Mouse (Mus musculus) right cerebral cortex, postnatal 10 days (tissue): ENCODE measurements around the gene Pnkp.

Source experiments
- DNase-seq, 2 experiments: peaks; one replicate each; pipeline ENCODE4 v3.0.0; 2021; ENCODE audit warnings: low spot score in 2 of 2

Pnkp gene

DNA sequence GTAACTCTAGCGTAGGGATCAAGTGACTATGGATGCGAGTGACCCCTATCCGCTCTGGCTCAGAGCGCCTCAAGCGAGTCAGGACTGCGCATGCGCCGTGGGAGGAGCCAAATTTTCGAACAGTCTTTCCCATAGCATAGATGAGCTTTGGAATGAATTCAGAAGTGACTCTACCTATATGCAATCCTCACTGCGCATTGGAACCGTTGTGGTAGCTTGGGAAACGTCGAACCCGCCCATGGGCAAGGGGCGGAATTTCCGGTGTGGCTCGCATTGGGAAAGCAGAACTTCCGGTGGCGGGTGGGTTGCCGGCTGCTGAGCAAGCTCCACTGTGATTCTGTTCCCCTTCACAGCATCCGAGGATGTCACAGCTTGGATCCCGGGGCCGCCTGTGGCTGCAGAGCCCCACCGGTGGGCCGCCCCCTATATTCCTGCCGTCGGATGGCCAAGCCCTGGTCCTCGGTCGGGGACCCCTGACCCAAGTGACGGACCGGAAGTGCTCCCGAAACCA lies at the start of gene Pnkp:
TSS of gene Pnkp (plus strand) at position 98 of the 511 bp plus-strand sequence.
- DNase-seq: peak; percentile 95 to 96

DNA sequence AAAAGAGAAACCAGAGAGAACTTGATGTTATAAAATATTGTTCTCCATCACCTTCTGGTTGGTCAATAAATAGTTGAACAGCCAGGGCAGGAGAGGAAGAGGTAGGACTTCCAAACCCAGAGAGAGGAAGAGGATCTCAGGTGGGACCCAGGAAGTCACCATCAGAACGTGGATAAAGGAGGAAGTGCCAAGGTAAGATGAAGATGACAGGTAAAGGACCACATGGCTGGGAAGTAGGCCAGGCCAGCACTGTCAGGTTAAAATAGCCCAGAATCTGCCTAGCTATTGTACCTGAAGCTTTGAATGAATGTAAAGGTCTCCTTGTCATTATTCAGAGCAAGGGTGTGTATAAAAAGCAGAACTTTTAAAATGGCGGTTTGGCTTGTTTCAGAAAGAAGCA lies 48.0 kb upstream of the Pnkp start:
- DNase-seq: peak in 1 of 2 experiments; percentile 11

- peak in 1 of 2 experiments; percentile 8 for DNase-seq
These were observed 47.5 kb upstream of the Pnkp start for GRCm38 (mm10) chr7:44809466-44809865.

- DNase-seq: peak; percentile 7 to 13
These were observed 46.6 kb upstream of the Pnkp start for GRCm38 (mm10) chr7:44810365-44810764.

DNA sequence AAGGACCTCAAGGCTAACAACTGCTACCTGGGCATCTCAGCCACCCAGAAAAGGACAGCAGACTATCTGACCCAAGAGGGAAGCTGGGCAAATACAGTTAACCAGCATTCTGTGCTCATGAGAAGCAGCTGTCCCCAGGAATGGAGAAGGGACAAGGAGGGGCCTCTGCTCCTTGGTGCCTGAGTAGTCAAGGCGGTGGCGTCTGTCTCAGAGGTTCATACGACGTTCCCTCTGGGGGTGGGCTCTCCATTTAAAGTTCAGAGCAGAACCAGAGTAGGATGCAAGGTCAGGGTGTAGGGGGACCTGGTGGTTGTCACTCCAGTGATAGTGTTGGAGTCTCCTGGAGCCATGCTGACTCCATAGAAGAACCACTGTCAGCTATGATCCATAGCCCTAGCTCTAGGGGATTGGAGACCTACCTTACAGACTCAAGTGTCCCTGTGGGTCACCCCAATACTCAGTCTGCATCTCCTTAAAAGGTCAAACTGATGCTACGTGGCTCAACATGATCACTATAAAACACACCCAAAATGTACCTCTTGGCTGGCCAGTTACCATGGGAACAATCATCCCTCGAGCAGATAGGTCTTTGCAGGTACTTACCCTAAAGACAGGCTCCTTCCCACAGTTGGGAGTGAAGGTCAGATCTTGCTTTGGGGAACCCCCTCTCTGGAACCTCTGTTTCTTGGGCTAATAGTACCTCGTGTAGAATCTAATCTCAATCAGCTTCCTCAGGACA lies 46.0 kb upstream of the Pnkp start:
- peak in 1 of 2 experiments; percentile 17 for DNase-seq

DNA sequence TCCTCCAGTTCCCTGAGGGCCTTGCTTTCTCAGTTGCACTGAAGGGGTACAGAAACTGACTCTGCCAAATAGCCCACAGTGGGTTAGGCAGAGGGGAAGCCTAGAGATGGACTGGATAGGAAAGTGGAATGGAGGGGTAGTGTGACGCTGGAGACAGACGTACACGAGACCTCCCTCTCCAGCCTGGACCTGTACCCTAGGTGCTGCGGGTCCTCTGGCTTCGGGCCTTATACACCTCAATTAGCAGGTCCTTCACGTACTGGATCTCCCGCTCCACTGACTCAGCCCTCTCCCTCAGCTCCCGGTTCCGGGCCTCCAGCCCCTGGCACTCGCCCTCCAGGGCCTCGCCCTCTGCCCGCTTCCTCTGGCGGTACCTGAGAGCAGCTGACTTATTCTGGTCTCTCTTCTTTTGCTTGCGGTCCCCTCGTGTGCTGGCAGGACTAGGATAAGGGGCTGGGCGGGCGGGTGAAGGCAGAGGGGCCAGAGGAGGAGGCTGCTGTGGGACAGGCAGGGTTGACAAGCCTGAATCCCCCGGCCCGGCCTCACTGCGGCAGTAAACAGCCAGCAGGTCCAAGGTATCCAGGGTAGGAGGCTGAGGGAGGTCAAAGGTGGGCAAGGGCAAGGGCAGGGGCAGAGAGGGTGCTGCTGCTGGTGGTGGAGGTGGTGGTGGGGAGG lies 44.2 kb upstream of the Pnkp start:
- peak in 1 of 2 experiments; percentile 25 for DNase-seq

GRCm38 (mm10) chr7:44813985-44814384 lies 43.0 kb upstream of the Pnkp start:
- DNase-seq: peak in 1 of 2 experiments; percentile 26

- peak in 1 of 2 experiments; percentile 22 for DNase-seq
These were observed 42.5 kb upstream of the Pnkp start for GRCm38 (mm10) chr7:44814423-44814822.

DNA sequence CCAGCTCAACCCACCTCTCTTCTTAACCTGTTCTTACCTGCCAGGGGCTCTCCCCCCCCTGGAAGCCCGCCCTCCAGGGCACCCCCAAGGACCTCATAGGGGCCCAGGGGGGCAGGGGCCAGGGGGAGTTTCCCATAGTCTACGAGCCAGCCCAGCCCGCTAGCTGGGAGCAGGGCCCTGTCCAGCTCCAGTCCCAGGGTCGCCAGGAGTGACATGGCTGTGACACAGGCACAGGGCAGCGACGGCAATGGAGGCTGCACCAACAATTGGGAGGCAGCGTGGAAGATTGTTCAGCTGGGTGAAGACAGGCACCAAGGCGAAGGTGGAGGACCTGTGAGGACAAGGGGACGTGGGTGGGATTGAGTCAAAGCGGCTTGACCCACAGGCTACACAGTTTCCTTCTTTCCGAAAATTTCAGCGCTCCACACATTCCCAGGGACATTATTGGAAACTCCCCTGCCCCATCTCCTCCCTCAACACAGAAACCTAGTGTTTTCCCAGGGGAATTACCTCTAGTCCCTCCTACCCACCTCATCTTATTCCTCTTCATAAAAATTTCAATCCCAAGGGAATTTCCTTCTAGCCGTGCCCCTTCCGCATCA lies 41.9 kb upstream of the Pnkp start:
- peak; percentile 44 to 51 for DNase-seq

- peak; percentile 99 to 100 for DNase-seq
These were observed 41.0 kb upstream of the Pnkp start, which contains the start of the genes Nup62 and Il4i1 for GRCm38 (mm10) chr7:44815721-44816469. TSS of gene Nup62 (plus strand) at chr7:44816088. TSS of gene Il4i1 (plus strand) at chr7:44816387.

- no peak for DNase-seq
These were observed 40.4 kb upstream of the Pnkp start, which contains the start of gene Atf5 for GRCm38 (mm10) chr7:44816470-44817021. TSS of gene Atf5 (minus strand) at chr7:44816658.

GRCm38 (mm10) chr7:44817441-44817840 lies 39.5 kb upstream of the Pnkp start:
- DNase-seq: no peak

- DNase-seq: peak in 1 of 2 experiments; percentile 42
These were observed 38.8 kb upstream of the Pnkp start for GRCm38 (mm10) chr7:44818164-44818563.

GRCm38 (mm10) chr7:44818751-44819235 lies 38.1 kb upstream of the Pnkp start:
- DNase-seq: peak; percentile 44 to 58

DNA sequence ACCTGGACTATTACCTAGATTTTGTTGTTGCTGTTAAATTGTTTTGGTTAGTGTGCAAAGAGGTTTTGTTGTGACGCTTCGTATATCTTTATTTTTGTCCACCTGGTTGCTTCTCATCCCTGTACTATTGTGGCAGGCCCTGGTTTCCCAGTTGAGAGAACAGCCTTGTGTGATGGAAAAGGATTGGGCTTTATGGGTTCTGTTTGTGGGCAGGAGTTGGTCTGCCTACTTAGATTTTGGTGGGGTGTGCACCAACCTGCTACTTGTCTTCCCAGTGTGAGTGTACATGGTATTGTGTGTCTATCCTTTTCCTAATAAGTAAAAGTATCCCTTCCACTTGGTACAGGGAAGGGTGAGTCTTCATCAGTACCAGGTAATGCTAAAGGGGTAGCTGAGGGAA lies 37.5 kb upstream of the Pnkp start:
- DNase-seq: peak in 1 of 2 experiments; percentile 11

DNA sequence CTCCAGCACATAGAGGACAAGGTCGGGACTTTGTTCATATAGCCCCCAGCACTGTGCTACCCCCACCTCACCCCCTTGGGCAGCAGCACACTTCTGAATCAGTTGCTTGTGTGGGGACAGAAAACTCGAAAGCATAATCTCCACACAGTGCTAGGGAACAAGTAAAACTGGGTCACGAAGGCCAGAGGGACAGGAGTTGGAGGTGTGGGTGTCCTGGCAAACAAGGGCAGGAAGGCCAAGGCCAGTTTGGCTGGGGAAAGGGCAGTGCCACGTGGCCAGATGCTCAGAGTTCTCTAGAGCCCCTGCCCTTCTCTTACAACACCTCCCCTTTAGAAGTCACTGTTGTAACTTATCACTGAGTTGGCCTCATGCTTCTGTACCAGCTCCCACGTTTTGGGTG lies 37.1 kb upstream of the Pnkp start:
- peak in 1 of 2 experiments; percentile 23 for DNase-seq

DNA sequence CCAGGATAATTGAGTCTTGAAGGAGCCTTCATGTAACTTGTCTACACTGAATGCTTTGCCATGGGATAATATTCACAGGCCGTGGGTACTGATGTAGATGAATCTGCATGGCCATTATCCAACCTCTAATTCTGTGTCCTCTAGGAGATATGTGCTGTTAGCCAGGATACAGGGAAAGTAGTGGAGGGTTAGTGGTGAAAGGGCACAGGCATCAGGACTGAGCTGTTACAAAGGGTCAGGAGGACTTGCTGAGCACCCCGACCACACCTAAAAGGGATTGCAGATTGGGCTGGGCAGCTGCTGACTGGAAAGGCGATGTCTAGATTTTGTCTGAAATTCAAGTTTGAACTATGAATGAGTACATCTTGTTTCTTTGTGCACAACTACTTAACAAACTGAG lies 36.4 kb upstream of the Pnkp start:
- DNase-seq: no peak

GRCm38 (mm10) chr7:44821666-44822448 lies 35.1 kb upstream of the Pnkp start:
- DNase-seq: peak; percentile 12 to 19

- DNase-seq: peak; percentile 16 to 25
These were observed 33.5 kb upstream of the Pnkp start for GRCm38 (mm10) chr7:44823409-44823808.

- peak; percentile 80 to 89 for DNase-seq
These were observed 32.1 kb upstream of the Pnkp start for GRCm38 (mm10) chr7:44824872-44825271.
